Mouse (Mus musculus): ENCODE data around the gene Calca. TPM values are rescaled to one million over a fixed set of nuclear protein-coding genes. Genes with fewer than 3 reads are reported as not detected.

Calca gene
- polyA plus RNA-seq, 1 experiment from 2014 or later, result 7.5 TPM

Other genes starting within 250 kb of the Calca start
- 3.9 and 4.3 TPM in 2 replicates for gene Pde3b, start 221.1 kb downstream of the Calca start, polyA plus RNA-seq (2015; fragmentation: Nextera tagmentation; extraction: Ambion mirVana)
- 1.0 TPM in 2 replicates for gene Cyp2r1, start 73.4 kb downstream of the Calca start, polyA plus RNA-seq (2015; fragmentation: Nextera tagmentation; extraction: Ambion mirVana)
- gene Calcb, start 82.3 kb upstream of the Calca start, polyA plus RNA-seq (2015; fragmentation: Nextera tagmentation; extraction: Ambion mirVana), result 0.18 TPM in 1 of 2 replicates, not detected in the other
- 1.3 and 2.5 TPM in 2 replicates for gene Insc, start 107.3 kb upstream of the Calca start, polyA plus RNA-seq (2015; fragmentation: Nextera tagmentation; extraction: Ambion mirVana)